Mouse (Mus musculus) lung, postnatal 0 days (tissue): ENCODE measurements around the gene E2f1. TPM values are rescaled to one million over a fixed set of nuclear protein-coding genes. Genes with fewer than 3 reads are reported as not detected.

Experiments
- ATAC-seq: fragments of 200-750 bp; cut with Nextera tagmentation; 2 replicates; pipeline ENCODE4 v1.8.0; 2017; ENCODE audit warnings: moderate library complexity
- DNase-seq: peaks from one replicate; pipeline ENCODE4 v3.0.0-alpha.2; 2016; ENCODE audit warnings: low spot score
- H3K27ac ChIP-seq: fragments of 300-500 bp; sonication (generic); 2 replicates; pipeline ENCODE4 v1.5.1; 2014; ENCODE audit warnings: antibody characterized with exemption, mild to moderate bottlenecking, low read length, mixed read lengths
- H3K27me3 ChIP-seq: fragments of 300-500 bp; sonication (generic); replicated peaks from 2 replicates; pipeline ENCODE4 v1.6.1; 2014; ENCODE audit warnings: low read length, mixed read lengths; ENCODE audit not compliant: insufficient read depth
- H3K36me3 ChIP-seq: fragments of 300-500 bp; sonication (generic); 2 replicates; pipeline ENCODE4 v1.6.1; 2014; ENCODE audit warnings: low read length, mixed read lengths; ENCODE audit not compliant: insufficient read depth
- H3K4me1 ChIP-seq: fragments of 300-500 bp; sonication (generic); 2 replicates; pipeline ENCODE4 v1.6.1; 2014; ENCODE audit warnings: antibody characterized with exemption, low read depth, low read length, mixed read lengths; ENCODE audit not compliant: insufficient read depth
- H3K4me2 ChIP-seq: fragments of 300-500 bp; sonication (generic); replicated peaks from 2 replicates; pipeline ENCODE4 v1.6.1; 2014; ENCODE audit warnings: low read depth, mild to moderate bottlenecking, low read length, moderate library complexity, mixed read lengths
- H3K4me3 ChIP-seq: fragments of 300-500 bp; sonication (generic); 2 replicates; pipeline ENCODE4 v1.5.1; 2014; ENCODE audit warnings: low read depth, low read length
- H3K9ac ChIP-seq: fragments of 300-500 bp; sonication (generic); replicated peaks from 2 replicates; pipeline ENCODE4 v1.6.1; 2014; ENCODE audit warnings: low read depth, mild to moderate bottlenecking
- H3K9me3 ChIP-seq: fragments of 300-500 bp; sonication (generic); 2 replicates; pipeline ENCODE4 v1.6.1; 2016; ENCODE audit warnings: low read length, mixed read lengths
- CTCF ChIP-seq: IDR thresholded peaks from 2 replicates; pipeline ENCODE4 v1.5.1; 2016; ENCODE audit warnings: antibody characterized with exemption, mild to moderate bottlenecking
- EP300 ChIP-seq: IDR thresholded peaks from 2 replicates; pipeline ENCODE4 v1.6.1; 2016; ENCODE audit warnings: antibody characterized with exemption, mild to moderate bottlenecking, control low read depth
- WGBS: fragments of 180-500 bp; shearing (Covaris S2); extraction: QIAGEN DNeasy Blood & Tissue Kit; methylation state at CpG from one replicate; pipeline ENCODE4 v1.1.7; 2014; 5-methylcytosine and 5-hydroxymethylcytosine counted together
- polyA plus RNA-seq: library from polyadenylated mRNA; unstranded; fragments of >200 nt; fragmentation: Nextera tagmentation; extraction: Ambion mirVana; gene quantifications from 2 replicates; pipeline ENCODE4 v1.2.1, GENCODE M21; 2015

E2f1 gene
- polyA plus RNA-seq, 1 experiment from 2014 or later = 5.4 TPM

DNA sequence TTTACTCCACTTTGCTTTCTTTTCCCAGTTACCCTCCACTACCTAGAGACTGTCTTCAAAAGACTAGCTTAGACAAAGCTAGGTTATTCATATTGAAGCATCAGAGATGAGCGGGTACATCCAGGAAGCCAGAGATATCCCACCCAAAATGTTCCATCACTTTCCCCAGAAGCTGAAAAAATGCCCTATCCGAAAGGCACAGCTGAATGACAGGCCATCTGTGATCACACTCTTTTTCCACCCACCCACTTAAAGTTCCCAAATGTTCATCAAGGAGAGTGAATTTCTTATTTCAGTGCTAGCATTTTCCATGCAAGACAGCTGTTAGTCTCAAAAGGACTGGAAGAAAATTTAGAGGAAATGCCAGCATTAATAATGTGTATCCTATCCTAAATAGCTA, 44.4 kb downstream of the E2f1 start:
- DNase-seq (no peak), ATAC-seq (no peak)
- Histone ChIP-seq H3K4me3 (no peak overlapping the region), H3K4me2 (no peak overlapping the region), H3K36me3 (no peaks in the 10 kb centered on the region), H3K9me3 (no peaks in the 10 kb centered on the region), H3K27me3 (no peaks in the 10 kb centered on the region), H3K27ac (no peak overlapping the region), H3K4me1 (no peaks in the 10 kb centered on the region), H3K9ac (no peak overlapping the region)
- no peak for TF ChIP-seq CTCF
- no peak for TF ChIP-seq EP300
- WGBS = 95% methylated on average over 2 of the region's 2 CpGs

DNA sequence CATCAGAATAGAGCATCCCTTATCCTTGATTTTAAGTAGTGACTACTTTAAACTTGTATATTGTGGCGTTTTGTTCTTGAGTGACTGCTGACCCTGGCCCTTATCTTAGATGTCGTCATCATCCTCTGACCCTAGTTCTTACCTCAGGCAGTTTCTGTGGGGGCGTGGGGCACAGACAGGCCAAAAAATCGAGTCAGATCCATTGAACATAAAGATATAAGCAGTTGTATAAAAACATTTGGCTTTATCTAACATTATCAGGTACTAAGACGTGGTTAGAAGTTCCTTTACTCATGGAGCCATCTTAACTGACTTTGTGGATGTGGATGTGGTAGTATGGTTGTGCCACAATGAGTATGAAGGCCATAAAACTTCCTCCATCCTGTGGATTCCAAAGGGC, 47.4 kb downstream of the E2f1 start:
- ATAC-seq (no peak), DNase-seq (no peak)
- WGBS = 88% methylated on average over 5 of the region's 5 CpGs
- no peak for TF ChIP-seq CTCF
- no peak for TF ChIP-seq EP300
- H3K27ac ChIP-seq = no peak overlapping the region
- no peaks in the 10 kb centered on the region; the same call in 1 of the 2 replicates for H3K36me3 ChIP-seq
- H3K9ac ChIP-seq = no peak overlapping the region
- H3K27me3 ChIP-seq = no peaks in the 10 kb centered on the region
- no peak overlapping the region for H3K4me2 ChIP-seq
- no peak overlapping the region for H3K4me3 ChIP-seq
- H3K9me3 ChIP-seq = no peaks in the 10 kb centered on the region
- H3K4me1 ChIP-seq = no peaks in the 10 kb centered on the region

DNA sequence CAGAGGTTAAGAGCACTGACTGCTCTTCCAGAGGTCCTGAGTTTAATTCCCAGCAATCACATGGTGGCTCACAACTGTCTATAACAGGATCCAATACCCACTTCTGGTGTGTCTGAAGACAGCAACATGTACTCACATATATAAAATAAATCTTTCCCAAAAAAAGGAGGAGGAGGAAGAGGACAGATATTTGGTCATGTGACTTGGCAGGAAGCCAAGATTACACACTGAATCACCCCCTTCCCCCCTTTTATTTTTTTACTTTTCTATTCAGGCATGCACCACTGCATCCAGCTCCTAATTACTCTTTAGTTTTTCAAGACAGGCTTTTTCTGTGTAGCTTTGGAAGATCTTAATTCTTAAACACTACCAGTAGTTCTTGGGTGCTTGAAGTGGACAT, 48.2 kb downstream of the E2f1 start:
- Histone ChIP-seq H3K27ac (no peak overlapping the region), H3K27me3 (no peaks in the 10 kb centered on the region), H3K9ac (no peak overlapping the region), H3K9me3 (no peaks in the 10 kb centered on the region), H3K36me3 (no peaks in the 10 kb centered on the region; the same call in 1 of the 2 replicates), H3K4me1 (no peaks in the 10 kb centered on the region), H3K4me2 (no peak overlapping the region), H3K4me3 (no peak overlapping the region)
- TF ChIP-seq EP300 = no peak
- no peak for TF ChIP-seq CTCF
- DNase-seq (no peak), ATAC-seq (no peak)

DNA sequence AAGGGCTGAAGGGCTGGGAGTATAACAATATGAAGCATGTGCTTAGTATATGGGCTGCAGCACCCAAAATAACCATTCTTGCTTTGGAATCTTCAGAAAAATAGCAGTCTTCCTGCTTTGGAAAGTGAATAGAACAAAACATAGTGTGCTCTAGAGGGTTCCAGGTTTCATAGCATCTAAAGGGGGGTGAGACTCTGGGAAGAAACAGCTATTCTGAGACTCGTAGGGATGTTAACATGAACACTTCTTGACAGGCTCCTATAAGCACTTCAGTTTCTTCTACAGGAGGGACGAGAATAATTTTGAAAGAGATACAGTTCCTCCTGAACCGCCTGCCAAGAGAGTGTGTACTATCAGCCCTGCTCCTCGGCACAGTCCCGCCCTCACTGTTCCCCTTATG, 52.3 kb downstream of the E2f1 start:
- Histone ChIP-seq H3K27ac (no peak overlapping the region), H3K4me2 (no peak overlapping the region), H3K4me3 (no peak overlapping the region), H3K36me3 (no peaks in the 10 kb centered on the region; the same call in 1 of the 2 replicates), H3K9ac (no peak overlapping the region), H3K27me3 (no peaks in the 10 kb centered on the region), H3K4me1 (no peaks in the 10 kb centered on the region), H3K9me3 (no peaks in the 10 kb centered on the region)
- no peak for DNase-seq
- TF ChIP-seq CTCF (no peak), EP300 (no peak)
- no peak for ATAC-seq
- 83% methylated on average over 5 of the region's 5 CpGs for WGBS

DNA sequence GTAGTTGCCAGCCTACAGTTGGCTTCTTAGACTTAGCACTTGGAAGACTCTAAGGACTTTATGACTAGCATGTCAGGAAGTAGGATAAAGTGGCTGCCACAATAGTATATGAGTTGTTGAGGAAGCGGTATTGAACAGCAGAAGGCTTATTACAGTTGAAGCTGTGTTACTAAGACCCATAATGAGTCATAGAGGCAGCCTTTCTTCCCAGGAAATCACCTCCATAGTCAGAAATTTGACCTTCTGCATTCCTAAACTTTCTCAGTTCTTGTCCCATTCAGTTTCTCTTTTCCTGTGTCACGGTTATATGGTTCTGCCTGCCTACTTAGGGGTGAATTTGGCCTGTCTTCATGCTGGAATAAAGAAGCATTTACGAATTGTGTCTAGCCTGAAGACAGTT, 52.7 kb downstream of the E2f1 start:
- H3K9ac ChIP-seq = no peak overlapping the region
- TF ChIP-seq CTCF = no peak
- no peak for TF ChIP-seq EP300
- no peak overlapping the region for H3K4me3 ChIP-seq
- no peaks in the 10 kb centered on the region for H3K4me1 ChIP-seq
- H3K27ac ChIP-seq = no peak overlapping the region
- no peaks in the 10 kb centered on the region; the same call in 1 of the 2 replicates for H3K36me3 ChIP-seq
- whole genome bisulfite sequencing = 72% methylated on average over 3 of the region's 3 CpGs
- no peaks in the 10 kb centered on the region for H3K27me3 ChIP-seq
- no peaks in the 10 kb centered on the region for H3K9me3 ChIP-seq
- ATAC-seq = no peak
- DNase-seq = no peak
- H3K4me2 ChIP-seq = no peak overlapping the region

DNA sequence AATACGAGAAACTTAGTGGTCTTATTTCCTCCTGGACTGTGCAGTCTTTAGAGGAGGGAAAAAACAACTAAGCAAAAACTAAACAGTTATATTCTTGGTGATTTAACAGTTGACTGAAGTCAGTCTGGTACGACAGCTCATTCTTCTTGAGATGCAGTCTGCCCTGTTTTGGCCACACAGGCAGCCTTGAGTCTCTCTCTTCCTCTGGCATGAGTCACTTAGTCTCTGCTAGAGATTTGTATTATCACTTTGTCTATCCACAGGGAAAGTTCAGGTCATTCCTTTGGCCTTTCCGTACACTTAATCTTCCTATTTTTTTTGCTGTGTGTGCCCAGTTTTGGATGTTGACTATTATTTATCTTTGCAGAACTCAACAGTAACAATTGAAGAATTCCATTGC, 59.6 kb downstream of the E2f1 start:
- ATAC-seq = no peak
- no peak overlapping the region for H3K27ac ChIP-seq

More for the DNA sequence above, 59.6 kb downstream of the E2f1 start:
- Histone ChIP-seq H3K4me1 (no peaks in the 10 kb centered on the region), H3K4me2 (no peak overlapping the region), H3K9me3 (no peaks in the 10 kb centered on the region), H3K36me3 (peaks cover 6% of the 10 kb centered on the region; the same call in 1 of the 2 replicates), H3K9ac (no peak overlapping the region), H3K27me3 (no peaks in the 10 kb centered on the region), H3K4me3 (no peak overlapping the region)
- no peak for DNase-seq
- WGBS = 88% methylated on average over 3 of the region's 3 CpGs
- no peak for TF ChIP-seq CTCF

Other genes starting within 250 kb of the E2f1 start
- gene Cdk5rap1, start 196.9 kb downstream of the E2f1 start, polyA plus RNA-seq = 5.6 and 18.9 TPM in 2 replicates
- 7.7 and 8.0 TPM in 2 replicates for gene Snta1, start 161.8 kb downstream of the E2f1 start, polyA plus RNA-seq
- gene Cbfa2t2, start 133.4 kb downstream of the E2f1 start, polyA plus RNA-seq = 14.6 and 16.6 TPM in 2 replicates
- 0.89 and 1.3 TPM in 2 replicates for gene 1700003F12Rik, start 22.8 kb downstream of the E2f1 start, polyA plus RNA-seq
- not detected in 2 replicates for gene Actl10, start 18.1 kb downstream of the E2f1 start, polyA plus RNA-seq
- 0.81 and 1.4 TPM in 2 replicates for gene Necab3, start 11.0 kb downstream of the E2f1 start, polyA plus RNA-seq
- gene Pxmp4, start 33.8 kb upstream of the E2f1 start, polyA plus RNA-seq = 29.0 and 33.5 TPM in 2 replicates
- 0.76 and 1.0 TPM in 2 replicates for gene Zfp341, start 43.4 kb upstream of the E2f1 start, polyA plus RNA-seq
- gene 4930519P11Rik, start 43.5 kb upstream of the E2f1 start, polyA plus RNA-seq = 0.40 and 0.61 TPM in 2 replicates
- gene Chmp4b, start 81.8 kb upstream of the E2f1 start, polyA plus RNA-seq = 33.1 and 33.7 TPM in 2 replicates
- gene Gm14214, start 200.1 kb upstream of the E2f1 start, polyA plus RNA-seq = not detected in 2 replicates
- 23.7 and 26.3 TPM in 2 replicates for gene Raly, start 221.2 kb upstream of the E2f1 start, polyA plus RNA-seq
- not detected in 2 replicates for gene a, start 221.5 kb upstream of the E2f1 start, polyA plus RNA-seq